Mouse (Mus musculus): Measurements from ENCODE around the gene Serpinb3a. TPM values are rescaled to one million over a fixed set of nuclear protein-coding genes. Genes with fewer than 3 reads are reported as not detected.
"Not testable (repeated sequence)": the region's sequence is repeated elsewhere in the genome, so short reads cannot be mapped to it uniquely, and the experiment has no call there.

Serpinb3a gene
- polyA plus RNA-seq (2014; fragmentation: Nextera tagmentation; extraction: Ambion mirVana): not detected in 2 replicates

- H3K9me3 ChIP-seq (ENCODE audit: control insufficient read depth, low read length): no peaks in the 10 kb centered on the region
- H3K27ac ChIP-seq (ENCODE audit: low read depth, low read length): no peak within 1 kb of the TSS
These were observed at the start of gene Serpinb3a for GRCm38 (mm10) chr1:107052203-107052602. Gene Serpinb3a, minus strand, starts transcription at chr1:107052303.

GRCm38 (mm10) chr1:107098417-107098816 is 46.3 kb upstream of the Serpinb3a start:
- H3K9me3 ChIP-seq (ENCODE audit: control insufficient read depth, low read length): no peaks in the 10 kb centered on the region
- no peak overlapping the region for H3K4me3 ChIP-seq (ENCODE audit: low read depth, low read length)
- no peaks in the 10 kb centered on the region for H3K4me1 ChIP-seq (ENCODE audit: control insufficient read depth, insufficient read depth, low read length)
- H3K36me3 ChIP-seq (ENCODE audit: control insufficient read depth, insufficient read depth, low read length): no peaks in the 10 kb centered on the region
- H3K27ac ChIP-seq (ENCODE audit: low read depth, low read length): no peak overlapping the region
- no peak for ATAC-seq (ENCODE audit: low read depth)
- no peaks in the 10 kb centered on the region for H3K27me3 ChIP-seq (ENCODE audit: control insufficient read depth, insufficient read depth, low read length)
- H3K9ac ChIP-seq (replicated peaks; ENCODE audit: low read depth, low read length): no peak overlapping the region
- H3K4me2 ChIP-seq (ENCODE audit: low read depth, low read length): no peak overlapping the region
- WGBS: 88% methylated on average over 2 of the region's 2 CpGs

More at GRCm38 (mm10) chr1:107052203-107052602, at the start of gene Serpinb3a:
- H3K4me3 ChIP-seq (ENCODE audit: low read depth, low read length): no peak within 1 kb of the TSS
- no peaks in the 10 kb centered on the region for H3K36me3 ChIP-seq (ENCODE audit: control insufficient read depth, insufficient read depth, low read length)
- WGBS: 97% methylated on average over 1 of the region's 1 CpGs
- no peaks in the 10 kb centered on the region for H3K27me3 ChIP-seq (ENCODE audit: control insufficient read depth, insufficient read depth, low read length)
- no peaks in the 10 kb centered on the region for H3K4me1 ChIP-seq (ENCODE audit: control insufficient read depth, insufficient read depth, low read length)
- no peak for ATAC-seq (ENCODE audit: low read depth)
- H3K9ac ChIP-seq (replicated peaks; ENCODE audit: low read depth, low read length): no peak within 1 kb of the TSS
- no peak within 1 kb of the TSS for H3K4me2 ChIP-seq (ENCODE audit: low read depth, low read length)

GRCm38 (mm10) chr1:107083406-107083805 is 31.3 kb upstream of the Serpinb3a start, which contains the start of gene Serpinb3d:
Gene Serpinb3d, minus strand, starts transcription at chr1:107083506.
- no peak for ATAC-seq (ENCODE audit: low read depth)

GRCm38 (mm10) chr1:107034236-107034635 is 17.9 kb downstream of the Serpinb3a start:
- H3K4me1 ChIP-seq (ENCODE audit: control insufficient read depth, insufficient read depth, low read length); ATAC-seq (ENCODE audit: low read depth): not testable (repeated sequence)
- 87% methylated on average over 3 of the region's 3 CpGs for WGBS

More at GRCm38 (mm10) chr1:107083406-107083805, 31.3 kb upstream of the Serpinb3a start, which contains the start of gene Serpinb3d:
- Histone ChIP-seq H3K27ac (ENCODE audit: low read depth, low read length) (no peak within 1 kb of the TSS), H3K36me3 (ENCODE audit: control insufficient read depth, insufficient read depth, low read length) (no peaks in the 10 kb centered on the region), H3K4me1 (ENCODE audit: control insufficient read depth, insufficient read depth, low read length) (no peaks in the 10 kb centered on the region), H3K9me3 (ENCODE audit: control insufficient read depth, low read length) (no peaks in the 10 kb centered on the region), H3K4me2 (ENCODE audit: low read depth, low read length) (no peak within 1 kb of the TSS), H3K9ac (replicated peaks; ENCODE audit: low read depth, low read length) (no peak within 1 kb of the TSS), H3K4me3 (ENCODE audit: low read depth, low read length) (no peak within 1 kb of the TSS), H3K27me3 (ENCODE audit: control insufficient read depth, insufficient read depth, low read length) (no peaks in the 10 kb centered on the region)

GRCm38 (mm10) chr1:107025886-107026285 is 26.2 kb downstream of the Serpinb3a start:
- Histone ChIP-seq H3K4me3 (ENCODE audit: low read depth, low read length) (no peak overlapping the region), H3K4me2 (ENCODE audit: low read depth, low read length) (no peak overlapping the region), H3K27ac (ENCODE audit: low read depth, low read length) (no peak overlapping the region), H3K36me3 (ENCODE audit: control insufficient read depth, insufficient read depth, low read length) (no peaks in the 10 kb centered on the region), H3K4me1 (ENCODE audit: control insufficient read depth, insufficient read depth, low read length) (no peaks in the 10 kb centered on the region), H3K9me3 (ENCODE audit: control insufficient read depth, low read length) (no peaks in the 10 kb centered on the region), H3K27me3 (ENCODE audit: control insufficient read depth, insufficient read depth, low read length) (no peaks in the 10 kb centered on the region), H3K9ac (replicated peaks; ENCODE audit: low read depth, low read length) (no peak overlapping the region)
- ATAC-seq (ENCODE audit: low read depth): no peak
- 67% methylated on average over 1 of the region's 1 CpGs for WGBS

More at GRCm38 (mm10) chr1:107034236-107034635, 17.9 kb downstream of the Serpinb3a start:
- not testable (repeated sequence) for H3K4me3 ChIP-seq (ENCODE audit: low read depth, low read length); H3K27me3 ChIP-seq (ENCODE audit: control insufficient read depth, insufficient read depth, low read length); H3K36me3 ChIP-seq (ENCODE audit: control insufficient read depth, insufficient read depth, low read length); H3K9ac ChIP-seq (replicated peaks; ENCODE audit: low read depth, low read length); H3K9me3 ChIP-seq (ENCODE audit: control insufficient read depth, low read length); H3K4me2 ChIP-seq (ENCODE audit: low read depth, low read length); H3K27ac ChIP-seq (ENCODE audit: low read depth, low read length)

- Histone ChIP-seq H3K4me2 (ENCODE audit: low read depth, low read length) (no peak overlapping the region), H3K27ac (ENCODE audit: low read depth, low read length) (no peak overlapping the region), H3K36me3 (ENCODE audit: control insufficient read depth, insufficient read depth, low read length) (no peaks in the 10 kb centered on the region), H3K4me3 (ENCODE audit: low read depth, low read length) (no peak overlapping the region), H3K9ac (replicated peaks; ENCODE audit: low read depth, low read length) (no peak overlapping the region), H3K4me1 (ENCODE audit: control insufficient read depth, insufficient read depth, low read length) (no peaks in the 10 kb centered on the region), H3K9me3 (ENCODE audit: control insufficient read depth, low read length) (no peaks in the 10 kb centered on the region), H3K27me3 (ENCODE audit: control insufficient read depth, insufficient read depth, low read length) (no peaks in the 10 kb centered on the region)
- 75% methylated on average over 7 of the region's 7 CpGs for WGBS
- no peak for ATAC-seq (ENCODE audit: low read depth)
These were observed 36.9 kb downstream of the Serpinb3a start for GRCm38 (mm10) chr1:107015210-107015609.

- Histone ChIP-seq H3K4me2 (ENCODE audit: low read depth, low read length) (no peak overlapping the region), H3K9ac (replicated peaks; ENCODE audit: low read depth, low read length) (no peak overlapping the region), H3K4me1 (ENCODE audit: control insufficient read depth, insufficient read depth, low read length) (no peaks in the 10 kb centered on the region), H3K27ac (ENCODE audit: low read depth, low read length) (no peak overlapping the region), H3K36me3 (ENCODE audit: control insufficient read depth, insufficient read depth, low read length) (no peaks in the 10 kb centered on the region), H3K27me3 (ENCODE audit: control insufficient read depth, insufficient read depth, low read length) (no peaks in the 10 kb centered on the region), H3K4me3 (ENCODE audit: low read depth, low read length) (no peak overlapping the region), H3K9me3 (ENCODE audit: control insufficient read depth, low read length) (no peaks in the 10 kb centered on the region)
- no peak for ATAC-seq (ENCODE audit: low read depth)
- 40% methylated on average over 2 of the region's 2 CpGs for WGBS
These were observed 37.6 kb downstream of the Serpinb3a start for GRCm38 (mm10) chr1:107014530-107014929.

- Histone ChIP-seq H3K27ac (ENCODE audit: low read depth, low read length) (no peak overlapping the region), H3K36me3 (ENCODE audit: control insufficient read depth, insufficient read depth, low read length) (no peaks in the 10 kb centered on the region), H3K4me1 (ENCODE audit: control insufficient read depth, insufficient read depth, low read length) (no peaks in the 10 kb centered on the region), H3K27me3 (ENCODE audit: control insufficient read depth, insufficient read depth, low read length) (no peaks in the 10 kb centered on the region), H3K9ac (replicated peaks; ENCODE audit: low read depth, low read length) (no peak overlapping the region), H3K9me3 (ENCODE audit: control insufficient read depth, low read length) (no peaks in the 10 kb centered on the region), H3K4me3 (ENCODE audit: low read depth, low read length) (no peak overlapping the region), H3K4me2 (ENCODE audit: low read depth, low read length) (no peak overlapping the region)
- ATAC-seq (ENCODE audit: low read depth): no peak
- 72% methylated on average over 3 of the region's 3 CpGs for WGBS
These were observed 45.8 kb downstream of the Serpinb3a start for GRCm38 (mm10) chr1:107006316-107006715.

GRCm38 (mm10) chr1:107001754-107002153 is 50.3 kb downstream of the Serpinb3a start:
- Histone ChIP-seq H3K27me3 (ENCODE audit: control insufficient read depth, insufficient read depth, low read length) (no peaks in the 10 kb centered on the region), H3K9me3 (ENCODE audit: control insufficient read depth, low read length) (no peaks in the 10 kb centered on the region), H3K36me3 (ENCODE audit: control insufficient read depth, insufficient read depth, low read length) (no peaks in the 10 kb centered on the region), H3K27ac (ENCODE audit: low read depth, low read length) (no peak overlapping the region), H3K4me1 (ENCODE audit: control insufficient read depth, insufficient read depth, low read length) (no peaks in the 10 kb centered on the region), H3K4me3 (ENCODE audit: low read depth, low read length) (no peak overlapping the region), H3K4me2 (ENCODE audit: low read depth, low read length) (no peak overlapping the region), H3K9ac (replicated peaks; ENCODE audit: low read depth, low read length) (no peak overlapping the region)
- ATAC-seq (ENCODE audit: low read depth): no peak
- WGBS: 83% methylated on average over 2 of the region's 2 CpGs

All from neural tube, embryonic 14.5 days (tissue).